Mouse (Mus musculus) cortical plate, adult 2 months (tissue): ENCODE data around the gene 1700092M07Rik. TPM values are rescaled to one million over a fixed set of nuclear protein-coding genes. Genes with fewer than 3 reads are reported as not detected.
"Not testable (repeated sequence)": the region's sequence is repeated elsewhere in the genome, so short reads cannot be mapped to it uniquely, and the experiment has no call there.

Experiments
- H3K27ac ChIP-seq: fragments of 200-500 bp; 2 replicates; pipeline ENCODE4 v1.5.1; 2012; ENCODE audit warnings: low read length, control low read depth, inconsistent platforms; ENCODE audit not compliant: insufficient read depth
- H3K4me1 ChIP-seq: fragments of 200-500 bp; 2 replicates; pipeline ENCODE4 v1.6.1; 2011; ENCODE audit warnings: low read length; ENCODE audit not compliant: control insufficient read depth, insufficient read depth
- H3K4me3 ChIP-seq: fragments of 200-500 bp; 2 replicates; pipeline ENCODE4 v1.5.1; 2011; ENCODE audit warnings: mild to moderate bottlenecking, low read length, control low read depth; ENCODE audit not compliant: insufficient read depth
- CTCF ChIP-seq: fragments of 200-500 bp; IDR thresholded peaks from 2 replicates; pipeline ENCODE4 v1.5.1; 2011; ENCODE audit warnings: mild to moderate bottlenecking, control low read depth, low read length; ENCODE audit not compliant: insufficient read depth; ENCODE audit errors: extremely low read depth
- POLR2A ChIP-seq: fragments of 200-500 bp; IDR thresholded peaks from 2 replicates; pipeline ENCODE4 v1.6.1; 2011; ENCODE audit warnings: mild to moderate bottlenecking, low read length, control low read depth; ENCODE audit not compliant: insufficient read depth; ENCODE audit errors: extremely low read depth
- polyA plus RNA-seq: library from polyadenylated mRNA; depleted of rRNA; stranded (reverse); fragments of >200 nt; gene quantifications from 2 replicates; pipeline ENCODE4 v1.2.3, GENCODE M21; 2012

The 1700092M07Rik gene
- polyA plus RNA-seq, 1 experiment = not detected

GRCm38 (mm10) chr19:8715868-8716766 is 24.4 kb upstream of the 1700092M07Rik start:
- TF ChIP-seq CTCF = no peak
- no peak for TF ChIP-seq POLR2A
- no peak overlapping the region for H3K4me3 ChIP-seq
- H3K4me1 ChIP-seq = peaks cover 9% of the 10 kb centered on the region; the same call in 1 of the 2 replicates
- H3K27ac ChIP-seq = no peak overlapping the region

GRCm38 (mm10) chr19:8716767-8717475 is 23.6 kb upstream of the 1700092M07Rik start:
- Histone ChIP-seq H3K4me3 (no peak overlapping the region), H3K4me1 (peaks cover 6% of the 10 kb centered on the region; the same call in 1 of the 2 replicates), H3K27ac (no peak overlapping the region)
- TF ChIP-seq POLR2A (no peak), CTCF (no peak)

GRCm38 (mm10) chr19:8718357-8718756 is 22.2 kb upstream of the 1700092M07Rik start:
- no peak overlapping the region for H3K4me3 ChIP-seq
- TF ChIP-seq POLR2A (no peak), CTCF (peak; percentile 66)
- H3K27ac ChIP-seq = no peak overlapping the region
- H3K4me1 ChIP-seq = peaks cover 4% of the 10 kb centered on the region; the same call in 1 of the 2 replicates

GRCm38 (mm10) chr19:8719037-8719436 is 21.5 kb upstream of the 1700092M07Rik start:
- TF ChIP-seq CTCF = peak; percentile 9; the same call in 1 of the 2 replicates
- H3K27ac ChIP-seq, H3K4me3 ChIP-seq, H3K4me1 ChIP-seq: not testable (repeated sequence)

GRCm38 (mm10) chr19:8721378-8721777 is 19.1 kb upstream of the 1700092M07Rik start:
- TF ChIP-seq CTCF = no peak
- TF ChIP-seq POLR2A = no peak
- Histone ChIP-seq H3K4me1 (0 out of 2 replicates have a peak, but pooled peaks cover 2% of the 10 kb centered on the region), H3K4me3 (peak overlapping the region; percentile 86; the same call in 1 of the 2 replicates), H3K27ac (no peak overlapping the region)

- H3K27ac ChIP-seq = no peak overlapping the region
These were observed 18.5 kb upstream of the 1700092M07Rik start for GRCm38 (mm10) chr19:8722021-8722420.

GRCm38 (mm10) chr19:8722559-8722906 is 18.0 kb upstream of the 1700092M07Rik start:
- TF ChIP-seq CTCF (no peak), POLR2A (no peak)
- 0 out of 2 replicates have a peak, but pooled peaks cover 2% of the 10 kb centered on the region for H3K4me1 ChIP-seq
- H3K27ac ChIP-seq = peak overlapping the region; percentile 96
- H3K4me3 ChIP-seq = peak overlapping the region; percentile 86

More at GRCm38 (mm10) chr19:8722021-8722420, 18.5 kb upstream of the 1700092M07Rik start:
- 0 out of 2 replicates have a peak, but pooled peaks cover 2% of the 10 kb centered on the region for H3K4me1 ChIP-seq
- peak overlapping the region; percentile 86 for H3K4me3 ChIP-seq
- TF ChIP-seq POLR2A (no peak), CTCF (no peak)

- Histone ChIP-seq H3K4me3 (peak within 1 kb of the TSS; percentile 86), H3K27ac (peak within 1 kb of the TSS; percentile 96), H3K4me1 (0 out of 2 replicates have a peak, but pooled peaks cover 2% of the 10 kb centered on the region)
- TF ChIP-seq POLR2A (peak; percentile 95), CTCF (no peak)
These were observed 17.5 kb upstream of the 1700092M07Rik start, which contains the start of gene Slc3a2 for GRCm38 (mm10) chr19:8722907-8723573. TSS of gene Slc3a2 (minus strand) at chr19:8723369.
